Mouse (Mus musculus): ENCODE results near the gene Lypla2. TPM values are rescaled to one million over a fixed set of nuclear protein-coding genes. Genes with fewer than 3 reads are reported as not detected.
A peak's percentile ranks its signal among the peaks of the same experiment; 100 is the strongest.

The Lypla2 gene
- total RNA-seq, 2 experiments from 2014 or later: 64.7 to 65.4 TPM

DNA sequence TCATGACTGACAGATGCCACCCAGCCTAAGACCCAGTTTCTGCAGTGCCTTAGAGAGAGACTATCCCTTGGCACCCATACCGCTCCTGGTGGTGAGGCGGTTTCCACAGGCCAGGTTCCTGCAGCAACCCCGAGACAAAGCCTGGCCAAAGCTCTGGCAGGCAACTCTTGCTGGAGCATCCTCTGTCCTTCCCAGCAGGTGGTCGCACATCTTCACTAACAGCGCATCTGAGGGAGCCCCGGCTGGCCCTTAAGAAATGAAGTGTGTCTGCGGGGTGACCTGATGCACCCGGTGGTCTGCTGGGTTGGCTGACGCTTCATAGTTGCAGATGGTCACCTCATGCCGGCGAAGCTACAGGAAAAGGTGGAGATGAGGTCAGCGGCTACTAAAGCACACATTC lies 3.7 kb upstream of the Lypla2 start:
- DNase-seq (ENCODE audit: low spot score in 2 of 2): no peak

DNA sequence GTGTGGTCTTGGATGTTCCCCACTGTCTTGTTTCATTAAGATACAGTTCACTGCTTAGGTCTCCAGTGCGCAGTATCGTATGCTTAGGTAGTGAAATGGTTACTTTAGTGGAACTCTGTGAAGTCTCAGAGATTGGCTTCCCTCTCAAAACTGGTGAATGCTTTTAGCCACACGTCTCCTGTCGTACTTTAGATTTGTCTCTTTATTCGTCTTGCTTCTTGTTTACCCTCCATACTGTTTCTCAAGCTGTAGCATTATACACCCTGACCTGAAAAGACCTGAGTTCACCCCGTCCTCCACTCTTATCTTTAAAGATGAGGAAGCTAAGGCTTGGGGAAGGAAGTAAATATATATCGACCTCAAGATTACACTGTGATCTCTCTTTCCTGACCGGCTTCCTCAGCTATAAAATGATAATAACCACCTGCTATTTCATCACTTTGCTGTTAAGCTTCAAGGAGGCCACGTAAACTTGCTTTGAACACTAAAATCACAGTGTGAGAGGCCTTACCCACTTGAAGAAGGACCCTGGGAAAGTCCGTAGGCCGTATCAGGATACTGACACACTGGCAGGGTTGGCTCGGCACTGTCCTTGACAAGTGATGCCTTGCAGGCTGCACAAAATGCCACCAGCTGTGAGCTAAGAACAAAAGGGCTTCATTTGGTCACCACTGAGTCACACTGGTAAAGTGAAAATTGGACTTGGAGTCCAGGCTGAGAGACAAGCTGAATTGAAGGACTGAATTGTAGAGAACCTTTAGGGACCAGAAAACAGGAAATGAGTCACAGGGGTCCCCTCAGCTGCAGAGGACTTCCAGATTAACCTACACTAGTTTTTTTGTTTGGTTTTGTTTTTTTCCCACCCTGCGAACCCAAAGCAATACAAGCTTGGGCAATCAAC lies 735 bp upstream of the Lypla2 start:
- no peak for DNase-seq (ENCODE audit: low spot score in 2 of 2)

DNA sequence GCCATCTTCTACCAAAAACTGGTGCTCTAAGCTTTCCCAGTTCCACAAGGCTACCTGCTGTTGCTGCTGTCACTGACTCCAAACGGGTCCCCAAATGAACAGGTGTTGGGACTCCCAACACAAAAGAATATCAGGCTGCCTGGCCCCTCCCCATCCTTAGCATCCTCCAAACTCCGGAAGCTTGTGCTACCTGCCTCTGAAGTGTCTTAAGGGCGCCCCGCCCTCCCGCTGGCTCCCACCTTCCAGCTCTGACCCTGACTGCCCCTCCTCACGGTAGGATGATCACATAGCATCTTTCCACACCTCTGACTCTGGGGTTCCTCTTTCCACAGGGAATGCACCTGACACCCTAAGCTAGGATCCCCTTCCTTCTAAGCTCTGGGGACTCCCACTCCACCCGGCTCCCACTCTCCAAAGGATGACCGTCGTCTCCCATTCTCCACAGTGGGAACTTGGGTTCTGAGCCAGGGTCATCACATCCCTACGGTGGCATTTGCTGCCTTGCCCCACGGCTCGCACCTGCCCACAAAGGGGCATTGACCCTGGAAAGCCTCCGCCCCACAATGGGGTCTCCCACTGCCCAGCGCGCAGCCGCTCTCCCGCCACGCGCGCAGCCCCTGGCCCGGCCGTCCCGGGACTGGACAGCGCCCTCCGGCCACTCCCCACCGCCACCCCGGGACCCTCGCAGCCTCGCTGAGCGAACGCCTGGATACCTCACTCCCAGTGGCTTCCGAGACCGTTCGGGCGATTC lies 446 bp downstream of the Lypla2 start:
- no peak for DNase-seq (ENCODE audit: low spot score in 2 of 2)

DNA sequence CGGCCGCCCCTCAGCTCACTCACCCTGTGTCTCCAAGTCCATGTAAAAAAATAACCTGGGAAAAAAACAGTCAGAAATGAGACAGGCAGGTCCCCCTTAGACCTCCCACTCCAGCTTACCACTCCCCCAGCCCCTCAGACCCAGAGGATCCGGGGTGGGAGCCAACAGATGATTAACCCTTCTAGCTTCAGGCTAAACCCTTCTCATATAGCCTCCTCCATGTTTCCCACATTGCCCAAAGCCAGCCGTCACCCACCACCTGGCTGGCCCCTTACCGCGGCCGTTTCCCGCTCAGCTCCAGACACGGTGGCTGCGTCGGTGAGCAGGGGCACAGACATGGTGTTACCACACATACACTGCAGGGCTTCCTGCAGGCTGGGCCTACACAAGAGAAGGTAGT lies 1.8 kb downstream of the Lypla2 start:
- no peak for DNase-seq (ENCODE audit: low spot score in 2 of 2)

DNA sequence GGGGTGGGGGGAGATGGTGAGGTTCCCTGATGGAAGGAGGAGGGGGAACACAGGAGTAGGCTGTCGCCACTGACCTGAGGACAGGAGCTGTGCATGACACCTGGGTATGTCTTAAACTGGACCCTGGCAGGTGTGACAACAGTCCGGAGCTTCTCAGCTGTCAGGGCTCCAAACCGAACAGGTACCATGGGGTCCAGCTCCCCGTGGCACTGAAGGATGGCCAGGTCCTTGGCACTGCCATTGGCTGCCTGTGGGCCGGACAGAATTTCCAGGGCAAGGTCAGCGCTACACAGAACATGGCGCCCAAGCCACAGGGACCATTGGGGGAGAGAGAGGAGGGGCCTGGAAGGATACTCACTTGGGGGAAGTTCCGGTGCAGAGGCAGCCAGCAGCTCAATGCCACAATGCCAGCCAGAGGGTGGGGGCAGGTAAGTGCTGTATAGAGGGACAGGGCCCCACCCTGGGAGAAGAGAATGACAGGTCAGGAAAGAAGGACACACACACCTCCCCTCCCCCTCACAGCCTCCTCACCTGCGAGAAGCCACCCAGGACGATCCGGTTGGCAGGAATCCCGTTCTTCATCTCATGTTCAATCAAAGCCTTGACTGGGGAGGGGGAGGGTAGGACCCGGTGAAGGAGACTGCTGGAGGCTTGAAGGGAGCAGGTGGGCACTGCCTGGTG lies 3.2 kb downstream of the Lypla2 start:
- no peak for DNase-seq (ENCODE audit: low spot score in 2 of 2)

DNA sequence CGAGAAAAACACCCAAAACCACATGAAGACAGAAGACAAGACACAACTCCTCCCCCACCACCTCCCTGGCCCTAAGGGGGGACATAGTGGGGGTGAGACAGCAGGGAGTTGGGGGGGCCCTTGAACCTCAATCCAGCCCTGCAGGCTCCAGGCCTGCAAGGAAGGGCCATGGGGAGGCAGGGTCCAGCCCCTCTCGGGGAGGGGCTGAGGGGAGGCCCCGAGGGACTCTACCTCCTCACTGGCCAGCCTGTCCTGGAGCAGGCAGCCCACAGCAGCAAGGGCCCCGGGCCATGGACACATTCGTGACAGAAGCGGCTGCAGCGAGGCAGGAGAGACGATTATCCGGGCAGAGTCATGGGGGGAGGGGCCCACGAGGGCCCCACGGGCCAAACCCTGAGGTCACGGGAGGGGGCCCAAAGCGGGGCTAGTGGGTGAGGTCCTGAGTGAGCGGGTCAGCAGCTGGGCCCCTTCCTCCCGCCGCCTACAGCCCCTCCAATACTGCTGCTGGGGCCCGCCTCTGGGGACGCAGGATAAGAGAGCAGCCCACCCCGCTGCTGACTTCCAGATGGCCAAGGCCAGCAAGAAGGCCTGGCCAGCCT lies 4.1 kb downstream of the Lypla2 start:
- no peak for DNase-seq (ENCODE audit: low spot score in 2 of 2)

DNA sequence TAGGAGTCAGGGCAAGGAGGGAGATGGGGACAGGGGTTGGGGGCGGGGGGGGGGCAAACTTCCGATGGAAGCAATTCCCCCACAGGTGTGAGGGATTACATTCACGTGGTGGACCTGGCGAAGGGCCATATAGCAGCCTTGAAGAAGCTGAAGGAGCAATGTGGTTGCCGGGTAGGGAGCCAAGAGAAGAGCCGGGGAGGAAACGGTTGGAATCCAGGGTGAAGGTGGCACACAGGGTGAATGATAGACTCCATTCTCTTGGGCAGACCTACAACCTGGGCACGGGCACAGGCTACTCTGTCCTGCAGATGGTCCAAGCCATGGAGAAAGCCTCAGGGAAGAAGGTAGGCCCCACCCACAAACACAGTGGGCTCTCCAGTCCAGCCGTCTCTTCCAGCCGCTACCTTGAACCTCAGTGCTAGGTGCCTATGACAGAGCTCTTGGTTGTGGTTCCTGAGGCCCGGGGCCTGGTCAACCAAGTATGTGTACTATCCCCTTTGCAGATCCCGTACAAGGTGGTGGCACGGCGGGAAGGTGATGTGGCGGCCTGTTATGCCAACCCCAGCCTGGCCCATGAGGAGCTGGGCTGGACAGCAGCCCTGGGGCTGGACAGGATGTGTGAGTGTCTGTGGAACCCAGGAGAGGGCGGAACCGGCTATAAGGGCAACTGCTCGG lies 5.2 kb downstream of the Lypla2 start:
- DNase-seq (ENCODE audit: low spot score in 2 of 2): no peak

DNA sequence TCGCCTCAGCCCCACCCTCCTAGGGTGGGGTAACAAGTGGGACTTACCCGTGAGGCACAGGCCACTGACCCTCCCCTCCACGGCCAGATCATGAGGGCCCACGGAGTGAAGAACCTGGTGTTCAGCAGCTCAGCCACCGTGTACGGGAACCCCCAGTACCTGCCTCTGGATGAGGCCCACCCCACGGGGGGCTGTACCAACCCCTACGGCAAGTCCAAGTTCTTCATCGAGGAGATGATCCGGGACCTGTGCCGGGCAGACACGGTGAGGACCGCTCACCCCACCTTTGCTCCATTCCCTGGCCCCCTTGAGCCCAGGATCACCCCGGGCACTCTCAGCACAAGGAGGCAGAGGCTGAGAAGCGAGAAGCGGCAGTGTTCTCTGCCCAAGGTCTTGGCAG lies 6.1 kb downstream of the Lypla2 start:
- DNase-seq (ENCODE audit: low spot score in 2 of 2): no peak

DNA sequence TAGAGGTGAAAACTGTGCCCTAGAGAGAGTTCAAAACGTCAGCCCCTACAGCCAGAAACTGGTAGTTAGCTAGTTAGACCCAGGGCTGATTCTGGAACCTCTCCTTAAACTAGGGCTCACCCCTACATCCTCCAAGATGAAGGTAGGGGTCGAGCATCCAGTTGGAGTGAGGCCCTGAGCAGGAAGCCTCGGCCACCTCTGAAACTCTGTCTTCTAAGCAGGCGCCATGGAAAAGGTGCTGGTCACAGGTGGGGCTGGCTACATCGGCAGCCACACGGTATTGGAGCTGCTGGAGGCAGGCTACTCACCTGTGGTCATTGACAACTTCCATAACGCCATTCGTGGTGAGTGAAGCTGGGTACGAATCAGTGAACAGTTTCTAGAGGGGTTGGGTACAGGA lies 7.3 kb downstream of the Lypla2 start:
- DNase-seq (ENCODE audit: low spot score in 2 of 2): no peak

DNA sequence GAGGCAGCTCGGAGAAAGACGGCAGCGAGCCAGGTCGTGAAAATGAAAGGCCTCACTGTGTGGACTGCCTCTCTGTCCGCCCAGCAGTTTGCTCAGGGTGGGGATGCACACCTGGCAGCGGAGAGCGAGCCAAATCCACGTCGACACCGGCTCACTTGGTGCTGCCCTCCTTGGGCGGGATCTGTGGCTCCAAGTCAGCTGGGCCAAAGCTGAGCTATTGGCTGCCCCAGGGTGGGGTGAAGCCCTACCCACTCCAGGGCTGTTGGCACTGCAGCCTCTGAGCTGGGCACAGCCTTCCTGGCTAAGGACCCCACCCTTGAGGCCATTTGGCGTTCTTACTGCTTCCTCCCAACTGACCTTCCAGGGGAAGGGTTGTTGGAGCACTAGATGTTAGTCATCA lies 8.0 kb downstream of the Lypla2 start:
- DNase-seq (ENCODE audit: low spot score in 2 of 2): no peak

DNA sequence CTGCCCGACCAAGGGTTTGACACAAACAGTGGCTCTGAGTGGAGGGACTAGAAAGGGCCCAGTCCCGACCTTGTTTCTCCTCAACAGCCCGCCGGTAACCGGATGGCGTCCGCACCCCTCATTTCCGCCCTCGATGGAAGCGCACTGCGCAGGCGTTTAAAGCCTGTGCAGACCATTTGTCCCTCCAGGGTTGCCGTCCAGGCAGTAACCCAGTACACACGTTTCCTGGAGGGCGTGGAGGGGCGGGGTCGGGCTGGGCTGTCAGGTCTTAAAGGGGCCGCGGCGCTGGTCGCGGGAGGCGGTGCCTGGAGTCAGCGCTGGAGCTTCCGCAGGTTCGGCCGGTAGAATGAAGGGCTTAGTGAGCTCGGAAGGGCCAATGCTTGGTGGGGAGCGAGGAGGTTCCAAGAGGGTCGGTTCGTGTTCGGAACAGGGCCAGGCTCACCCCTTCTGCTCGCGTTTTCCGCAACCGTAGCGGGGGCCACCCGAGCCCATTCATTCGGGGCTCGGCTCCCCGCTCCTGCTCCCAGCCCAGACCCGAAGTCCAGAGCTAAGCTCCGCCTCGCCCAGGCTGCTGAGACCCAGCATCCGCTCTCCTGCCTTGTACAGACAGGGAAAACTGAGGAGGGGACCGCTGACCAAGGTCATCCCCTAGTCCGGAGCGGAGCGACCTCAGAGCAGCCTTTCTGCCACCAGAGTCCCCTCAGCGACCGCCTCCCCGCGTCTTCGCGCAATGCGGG lies 8.8 kb downstream of the Lypla2 start, which contains the start of gene Gale:
Gene Gale (plus strand): TSS at position 271 of the 737 bp plus-strand sequence.
- peak; percentile 83 to 88 for DNase-seq (ENCODE audit: low spot score in 2 of 2)

DNA sequence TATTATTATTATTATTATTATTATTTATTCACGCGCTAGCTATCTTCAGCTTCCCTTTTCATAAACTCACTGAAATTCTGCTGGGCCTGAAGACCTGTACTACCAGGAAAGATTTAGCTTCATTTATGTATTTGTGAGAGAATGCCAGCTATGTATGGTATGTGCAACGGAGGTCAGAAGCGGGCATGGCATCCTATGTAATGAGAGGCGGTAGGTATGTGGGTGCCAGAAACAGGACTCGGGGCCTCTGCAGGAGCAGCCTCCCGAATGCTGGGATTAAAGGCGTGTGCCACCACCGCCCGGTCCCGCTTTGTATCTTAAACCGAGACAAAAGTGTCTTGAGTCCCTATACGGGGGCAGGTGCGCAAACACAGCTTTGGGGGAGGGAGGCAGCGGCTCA lies 9.5 kb downstream of the Lypla2 start:
- DNase-seq (ENCODE audit: low spot score in 2 of 2): no peak

DNA sequence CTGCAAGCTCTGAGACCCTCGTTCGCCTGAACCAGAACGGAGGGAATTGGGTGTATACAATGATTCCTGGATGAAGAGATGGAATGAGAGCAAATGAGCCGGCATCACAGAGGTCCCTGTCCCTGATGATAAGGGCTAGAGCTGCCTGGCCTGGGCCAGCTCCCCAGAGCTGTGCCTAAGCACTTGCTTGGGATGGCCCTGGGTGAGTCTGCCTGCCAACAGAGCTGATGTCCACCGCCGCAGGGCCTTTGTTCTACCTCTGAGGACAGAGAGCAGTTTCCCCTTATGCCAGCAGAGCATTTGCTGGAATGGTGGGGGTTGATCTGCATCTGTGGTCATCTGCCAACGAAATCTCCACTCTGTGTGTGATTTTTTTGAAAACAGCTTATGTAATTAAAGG lies 10.2 kb downstream of the Lypla2 start:
- DNase-seq (ENCODE audit: low spot score in 2 of 2): no peak

DNA sequence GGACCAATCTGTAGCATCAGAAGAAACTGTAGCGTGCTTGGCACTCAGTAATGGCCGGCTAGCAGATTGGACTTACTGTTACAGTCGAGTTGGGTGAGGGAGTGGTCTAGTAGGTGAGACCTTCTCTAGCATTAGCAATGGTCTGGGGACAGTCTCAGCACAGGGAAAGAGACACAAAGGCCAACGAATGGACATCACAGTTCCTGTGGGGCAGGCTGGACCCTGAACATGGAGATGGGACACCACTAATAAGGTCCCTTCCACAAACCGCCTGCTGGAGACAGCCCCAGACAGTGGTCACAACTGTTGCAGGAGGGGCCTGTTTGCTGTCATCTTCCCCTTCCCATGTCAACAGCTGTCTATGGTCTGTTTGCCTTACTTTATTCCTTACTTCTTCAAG lies 10.7 kb downstream of the Lypla2 start:
- DNase-seq (ENCODE audit: low spot score in 2 of 2): no peak

DNA sequence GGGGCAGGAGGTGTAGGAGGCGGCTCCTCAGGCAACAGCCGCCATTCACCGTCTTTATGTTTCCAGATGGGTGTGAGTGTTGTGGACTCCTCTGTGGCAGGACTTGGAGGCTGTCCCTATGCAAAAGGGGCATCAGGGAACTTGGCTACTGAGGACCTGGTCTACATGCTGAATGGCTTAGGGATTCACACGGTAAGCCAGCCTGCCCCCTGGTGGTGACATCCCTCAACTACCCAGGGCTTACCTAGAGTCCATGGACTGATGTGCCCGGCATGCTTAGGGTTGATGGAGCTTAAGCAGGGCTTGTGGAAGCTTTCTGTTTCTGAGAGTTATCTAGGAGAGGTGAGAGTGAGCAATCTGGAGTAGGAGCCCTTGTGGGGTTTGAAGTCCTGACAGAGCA lies 11.7 kb downstream of the Lypla2 start:
- DNase-seq (ENCODE audit: low spot score in 2 of 2): peak; percentile 56 to 72

DNA sequence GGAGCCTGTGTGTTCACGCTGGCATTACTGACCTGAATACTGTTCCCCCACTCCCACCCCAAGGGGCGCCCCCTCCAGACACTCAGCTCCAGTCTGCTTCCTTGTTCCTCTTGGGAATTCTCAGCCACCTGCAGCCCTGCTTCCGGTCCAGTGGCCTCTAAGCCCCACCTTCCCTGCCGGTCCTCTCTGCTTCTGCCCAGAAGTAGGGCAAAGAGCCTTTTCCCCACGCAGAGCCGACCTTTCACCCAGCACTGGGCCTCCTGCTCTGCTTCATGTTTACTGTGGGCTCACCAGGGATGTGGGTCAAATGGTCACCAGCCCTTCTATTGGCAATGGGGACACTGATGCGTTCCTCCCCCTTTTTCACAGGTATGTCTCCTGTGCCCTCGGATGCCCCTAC lies 14.1 kb downstream of the Lypla2 start:
- DNase-seq (ENCODE audit: low spot score in 2 of 2): no peak

DNA sequence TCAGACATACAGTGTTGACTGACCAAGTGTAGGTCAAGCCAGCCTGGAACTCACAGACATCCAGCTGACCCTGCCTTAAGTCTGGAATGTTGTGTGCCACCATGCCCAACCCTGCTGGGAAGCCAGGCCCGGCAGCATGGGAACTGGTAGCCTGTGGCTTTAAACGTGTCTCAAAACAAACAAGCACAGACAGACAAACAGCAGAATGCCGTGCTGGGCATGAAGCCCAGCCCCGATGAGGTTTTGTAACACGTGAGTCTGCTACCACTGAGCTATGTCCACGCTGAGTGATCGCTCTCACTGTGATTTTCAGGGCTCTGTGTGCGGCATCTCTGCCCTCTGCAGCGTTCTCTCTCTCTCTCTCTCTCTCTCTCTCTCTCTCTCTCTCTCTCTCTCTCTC lies 16.5 kb downstream of the Lypla2 start:
- no peak for DNase-seq (ENCODE audit: low spot score in 2 of 2)

DNA sequence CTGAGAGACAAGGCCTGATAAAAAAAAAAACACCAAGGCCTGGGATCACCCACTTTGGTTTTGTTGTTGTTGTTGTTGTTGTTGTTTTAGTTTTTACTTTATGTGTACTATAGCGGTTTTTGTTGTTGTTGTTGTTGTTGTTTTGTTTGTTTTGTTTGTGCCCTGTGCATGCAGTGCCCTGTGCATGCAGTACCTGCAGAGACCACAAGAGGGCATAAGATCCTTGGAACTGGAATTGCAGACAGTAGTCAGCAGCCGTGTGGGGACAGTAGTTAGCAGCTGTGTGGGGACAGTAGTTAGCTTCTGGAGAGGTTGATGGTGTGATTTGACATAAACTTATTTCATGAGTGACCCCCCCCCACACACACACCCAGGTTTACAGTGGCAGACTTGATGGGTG lies 18.2 kb downstream of the Lypla2 start:
- peak in 1 of 2 experiments; percentile 63 for DNase-seq (ENCODE audit: low spot score in 2 of 2)

DNA sequence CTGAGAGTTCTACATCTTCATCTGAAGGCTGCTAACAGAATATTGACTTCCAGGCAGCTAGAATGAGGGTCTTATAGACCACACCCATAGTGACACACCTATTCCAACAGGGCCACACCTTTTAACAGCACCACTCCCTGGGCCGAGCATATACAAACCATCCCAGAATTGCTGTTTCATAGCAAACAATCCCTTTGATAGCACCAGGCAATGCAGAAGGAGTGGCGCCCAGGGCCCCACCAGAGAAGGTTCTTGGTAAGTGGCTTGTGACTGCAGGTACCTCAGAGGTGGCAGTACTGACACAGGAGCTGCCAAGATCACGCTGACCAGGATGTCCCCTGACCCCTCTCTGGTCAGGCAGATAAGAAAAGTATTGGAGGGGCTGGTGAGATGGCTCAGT lies 19.2 kb downstream of the Lypla2 start:
- DNase-seq (ENCODE audit: low spot score in 2 of 2): no peak

DNA sequence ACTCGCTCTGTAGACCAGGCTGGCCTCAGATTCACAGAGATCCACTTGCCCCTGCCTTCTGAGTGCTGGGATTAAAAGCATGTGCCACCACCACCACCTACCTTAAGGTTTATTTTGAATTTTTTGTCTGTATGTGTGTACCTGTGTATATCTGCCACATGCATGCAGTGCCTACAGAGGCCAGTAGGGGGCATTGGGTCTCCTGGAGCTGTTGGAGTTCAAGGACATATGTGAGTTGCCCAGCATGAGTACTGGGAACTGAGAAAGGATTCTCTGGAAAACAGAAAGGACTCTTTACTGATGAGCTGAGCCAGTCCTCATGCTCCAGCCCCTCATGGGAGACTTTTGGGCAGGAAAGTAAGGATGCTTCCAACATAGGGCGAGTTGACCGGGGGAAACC lies 20.9 kb downstream of the Lypla2 start:
- DNase-seq (ENCODE audit: low spot score in 2 of 2): no peak

Measured in adrenal gland, postnatal 4 days (tissue).